ENCODE assay signal across 10 mouse cellular contexts in the genomic region with DNA sequence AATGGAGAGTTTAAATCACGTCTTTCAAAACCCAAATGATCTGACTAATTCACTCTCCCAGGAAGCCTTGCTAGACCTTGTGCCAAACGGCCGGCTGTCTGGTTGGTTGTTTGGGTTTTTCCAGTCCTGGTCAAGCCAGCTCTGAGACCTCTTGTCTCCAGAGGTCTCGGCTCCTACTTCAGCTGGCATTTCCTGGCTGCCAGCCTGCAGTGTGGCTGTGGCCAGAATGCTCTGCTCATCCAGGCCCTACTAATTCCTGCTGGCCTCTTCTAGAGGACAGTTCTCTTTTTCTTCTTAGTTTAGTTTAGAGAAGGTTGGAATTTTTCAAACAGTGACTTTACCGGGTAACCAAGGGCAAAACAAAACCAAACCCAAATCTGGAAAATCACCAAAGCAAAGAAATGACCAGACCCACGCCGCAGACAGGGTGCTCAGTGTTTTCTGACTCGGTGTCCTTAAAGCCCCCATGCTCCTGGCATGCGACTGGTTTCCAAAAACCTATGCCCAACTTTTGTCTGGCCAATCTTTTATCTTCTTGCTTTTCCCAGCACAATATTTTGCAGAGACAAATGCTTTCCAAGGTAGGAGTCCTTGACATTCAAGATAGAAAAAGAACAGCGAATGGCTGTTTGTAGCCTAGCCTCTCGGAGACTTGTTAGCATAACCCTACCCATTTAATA. TPM values are rescaled to one million over a fixed set of nuclear protein-coding genes. Genes with fewer than 3 reads are reported as not detected.
A peak's percentile ranks its signal among the peaks of the same experiment; 100 is the strongest.
DNase-seq lines count a peak whose midpoint lies in the region; ATAC-seq lines count a peak whose summit lies in the region.
"Had no signal": no experiment of that assay in that cellular context is flagged by ENCODE, and none has a peak within 500 bp of the region (broad histone marks: within the 10 kb centered on the region; RNA-seq: fewer than 3 reads in every experiment).

No protein-coding gene starts in this region.

- H3K4me1 ChIP-seq in hindbrain, embryonic 14.5 days (replicated peaks; ENCODE audit: control insufficient read depth, insufficient read depth, low read length): peaks cover 5% of the 10 kb centered on the region; the same call in 1 of the 2 replicates
- peaks cover 4% of the 10 kb centered on the region; the same call in 1 of the 2 replicates for H3K4me1 ChIP-seq in hindbrain, embryonic 13.5 days (replicated peaks)

- peak; percentile 17; the same call in 1 of the 2 replicates for ATAC-seq in hindbrain, embryonic 14.5 days (ENCODE audit: low FRiP score)
- ATAC-seq in hindbrain, embryonic 13.5 days (ENCODE audit: low FRiP score): no peak
- ATAC-seq in megakaryocyte, adult 5-6 weeks (ENCODE audit: poor library complexity, severe bottlenecking): no peak

- intact Hi-C loops in heart, postnatal 36 days (cut with DNase I): loop anchor here (10.0 kb wide), 1 partner anchor 1985 kb away; a partner anchor contains a TSS

- no peak overlapping the region for H3K9ac ChIP-seq in hindbrain, embryonic 14.5 days
- H3K9ac ChIP-seq in hindbrain, embryonic 13.5 days: no peak overlapping the region
- H3K9ac ChIP-seq: lung, embryonic 15.5 days had no signal

- H3K27ac ChIP-seq in hindbrain, embryonic 14.5 days: no peak overlapping the region
- no peak overlapping the region for H3K27ac ChIP-seq in hindbrain, embryonic 13.5 days
- H3K27ac ChIP-seq: lung, embryonic 15.5 days had no signal

- H3K9me3 ChIP-seq in hindbrain, embryonic 14.5 days (ENCODE audit: control insufficient read depth, low read length): no peaks in the 10 kb centered on the region
- H3K9me3 ChIP-seq in hindbrain, embryonic 13.5 days: no peaks in the 10 kb centered on the region
- H3K9me3 ChIP-seq: lung, embryonic 15.5 days had no signal

- no peaks in the 10 kb centered on the region for H3K36me3 ChIP-seq in hindbrain, embryonic 14.5 days (replicated peaks; ENCODE audit: control insufficient read depth, insufficient read depth)
- no peaks in the 10 kb centered on the region for H3K36me3 ChIP-seq in hindbrain, embryonic 13.5 days
- H3K36me3 ChIP-seq: lung, embryonic 15.5 days had no signal

- no peaks in the 10 kb centered on the region for H3K27me3 ChIP-seq in hindbrain, embryonic 14.5 days (ENCODE audit: control insufficient read depth, insufficient read depth, low read length)
- H3K27me3 ChIP-seq in hindbrain, embryonic 13.5 days: no peaks in the 10 kb centered on the region
- H3K27me3 ChIP-seq: CH12.LX; lung, embryonic 15.5 days had no signal

- WGBS in hindbrain, embryonic 14.5 days: 84% methylated on average over 11 of the region's 11 CpGs
- 84% methylated on average over 11 of the region's 11 CpGs for WGBS in hindbrain, embryonic 13.5 days

- no peak overlapping the region for H3K4me2 ChIP-seq in hindbrain, embryonic 14.5 days (replicated peaks)
- no peak overlapping the region for H3K4me2 ChIP-seq in hindbrain, embryonic 13.5 days
- H3K4me2 ChIP-seq: lung, embryonic 15.5 days had no signal

- DNase-seq in hindbrain, embryonic 14.5 days (ENCODE audit: low spot score): no peak
- peak; percentile 61 for DNase-seq in 3T3-L1 (ENCODE audit: low read depth, low spot score)
- peak; percentile 20 to 35 for DNase-seq in cerebellum, adult 18-20 months
- DNase-seq in heart, postnatal 36 days: peak; percentile 60
- DNase-seq in spleen, postnatal 4 days (ENCODE audit: low spot score in 2 of 2): no peak
- DNase-seq in retina, embryonic 14.5 days (ENCODE audit: low spot score): no peak

- H3K4me3 ChIP-seq in hindbrain, embryonic 14.5 days (replicated peaks; ENCODE audit: low read length): no peak overlapping the region
- H3K4me3 ChIP-seq in hindbrain, embryonic 13.5 days: no peak overlapping the region
- H3K4me3 ChIP-seq: lung, embryonic 15.5 days had no signal

RNA-seq across cellular contexts. Expression of a gene that starts 7.9 kb away (rescaled TPM):
- polyA plus RNA-seq in hindbrain, embryonic 14.5 days (2014; fragmentation: Nextera tagmentation; extraction: Ambion mirVana): 14.9 and 17.2 TPM in 2 replicates
- 16.0 and 17.0 TPM in 2 replicates for polyA plus RNA-seq in hindbrain, embryonic 13.5 days (2015; fragmentation: Nextera tagmentation; extraction: Ambion mirVana)
- 10 to 100 TPM; 19.3 to 20.6 TPM for total RNA-seq in heart, postnatal 36 days (2021)
- total RNA-seq in megakaryocyte, adult 5-6 weeks (2015): 0.36 and 0.66 TPM in 2 replicates
- 0.18 and 1.1 TPM in 2 replicates for total RNA-seq in megakaryocyte, adult 5-6 weeks (2017)
- total RNA-seq: CH12.LX had no signal

Comparison
In these comparisons a context has a peak if more than half of its experiments do, and no peak if none do; other contexts are left out.
1. DNase-seq: peak in 3T3-L1 (single experiment), cerebellum, adult 18-20 months (2 of 2) and heart, postnatal 36 days (2 of 2); none in hindbrain, embryonic 14.5 days (single experiment), spleen, postnatal 4 days (0 of 2) and retina, embryonic 14.5 days (single experiment).
2. RNA of a gene that starts 7.9 kb away (total RNA-seq): 19.3 to 20.6 TPM in heart, postnatal 36 days; 0.18 to 1.1 TPM in megakaryocyte, adult 5-6 weeks; every median in the first group is over 4 times any median in the second.